Mouse (Mus musculus) forebrain, embryonic 12.5 days (tissue): Measurements from ENCODE around the gene Ccr5. TPM values are rescaled to one million over a fixed set of nuclear protein-coding genes. Genes with fewer than 3 reads are reported as not detected.

Experiments
- polyA plus RNA-seq: library from polyadenylated mRNA; unstranded; fragments of >200 nt; fragmentation: Nextera tagmentation; extraction: Ambion mirVana; gene quantifications from 2 replicates; pipeline ENCODE4 v1.2.1, GENCODE M21; 2016

Ccr5 gene
- polyA plus RNA-seq, 1 experiment from 2014 or later = 0.22 TPM

Other genes with a start within 250 kb of the Ccr5 start
- 0.62 and 1.0 TPM in 2 replicates for gene Ccr1, start 152.9 kb upstream of the Ccr5 start, polyA plus RNA-seq
- not detected in 2 replicates for gene Ccr1l1, start 143.1 kb upstream of the Ccr5 start, polyA plus RNA-seq
- not detected in 2 replicates for gene Ccr3, start 99.6 kb upstream of the Ccr5 start, polyA plus RNA-seq
- 0.21 and 0.32 TPM in 2 replicates for gene Ccr2, start 19.6 kb upstream of the Ccr5 start, polyA plus RNA-seq
- 8.1 and 9.2 TPM in 2 replicates for gene 2010315B03Rik, start 191.2 kb downstream of the Ccr5 start, polyA plus RNA-seq